Mouse (Mus musculus): Measurements from ENCODE around the gene Ppp1r21.

Ppp1r21 gene

GRCm38 (mm10) chr17:88550981-88551940 lies 21.3 kb downstream of the Ppp1r21 start:
- POLR2A ChIA-PET: interaction anchor here in 2 of 4 experiments (0.7 to 1.3 kb wide), 4 partner anchors 8 to 295 kb away, joined by 3 read pairs; partner anchors contain the start of gene Ppp1r21 (in 1 of the 2)
- CTCF ChIA-PET: interaction anchor here in 1 of 4 experiments (0.5 kb wide), 1 partner anchor 57 kb away, joined by 3 read pairs; no protein-coding TSS in a partner anchor

DNA sequence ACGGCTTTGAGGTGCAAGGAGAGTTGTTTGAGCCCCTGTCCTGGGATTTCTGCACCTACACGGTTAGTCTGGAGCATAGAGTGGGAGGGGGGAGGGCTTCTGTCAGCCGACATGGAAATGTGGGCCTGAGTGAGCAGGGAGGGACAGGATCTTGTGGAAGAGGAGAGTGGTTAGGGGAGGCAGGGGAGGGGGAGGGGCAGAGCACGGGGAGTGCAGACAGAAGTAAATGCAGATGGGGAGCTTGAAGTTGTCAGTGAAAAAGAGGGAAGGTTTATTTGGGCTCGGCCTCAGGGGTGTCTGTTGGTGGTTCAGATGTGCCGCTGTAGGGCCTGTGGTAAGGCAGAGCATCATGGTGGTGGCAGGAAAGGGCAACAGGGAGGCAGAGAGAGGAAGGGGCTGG lies 22.6 kb downstream of the Ppp1r21 start:
- POLR2A ChIA-PET: interaction anchor here in 1 of 4 experiments (0.9 kb wide), 1 partner anchor 22 kb away, joined by 3 read pairs; the partner anchor contains the start of gene Ppp1r21
- CTCF ChIA-PET: interaction anchor here in 1 of 4 experiments (2.3 kb wide), 1 partner anchor 8 kb away, joined by 5 read pairs; no protein-coding TSS in a partner anchor

- CTCF ChIA-PET: interaction anchor here in 1 of 4 experiments (2.3 kb wide), 1 partner anchor 9 kb away, joined by 5 read pairs; no protein-coding TSS in a partner anchor
- POLR2A ChIA-PET: interaction anchor here in 1 of 4 experiments (0.9 kb wide), 1 partner anchor 23 kb away, joined by 3 read pairs; the partner anchor contains the start of gene Ppp1r21
These were observed 23.1 kb downstream of the Ppp1r21 start for GRCm38 (mm10) chr17:88553001-88553449.

- POLR2A ChIA-PET: interaction anchor here in 1 of 4 experiments (0.9 kb wide), 1 partner anchor 23 kb away, joined by 3 read pairs; the partner anchor contains the start of gene Ppp1r21
- CTCF ChIA-PET: interaction anchor here in 1 of 4 experiments (2.3 kb wide), 1 partner anchor 9 kb away, joined by 5 read pairs; no protein-coding TSS in a partner anchor
These were observed 23.7 kb downstream of the Ppp1r21 start for GRCm38 (mm10) chr17:88553473-88554087.

DNA sequence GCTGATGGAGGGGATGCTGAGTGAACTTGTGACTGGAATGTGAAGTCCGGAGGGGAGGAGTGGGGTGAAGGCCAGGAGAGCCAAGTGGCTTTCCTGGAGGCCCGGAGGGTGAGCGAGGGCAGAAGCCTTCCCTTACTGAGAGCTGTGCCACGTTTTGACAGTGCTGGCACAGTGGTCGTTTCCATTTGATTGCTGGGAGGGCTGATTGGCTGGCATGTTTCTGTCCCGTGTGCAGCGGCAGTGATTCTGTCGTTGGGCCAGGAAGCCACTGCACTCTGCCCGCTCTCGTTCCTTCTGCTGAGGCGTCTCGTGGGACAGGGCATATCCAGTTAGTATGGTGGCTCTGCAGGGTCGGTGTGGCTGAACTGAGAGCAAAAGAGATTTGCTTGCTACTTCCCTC lies 26.3 kb downstream of the Ppp1r21 start:
- POLR2A ChIA-PET: interaction anchor here in 3 of 4 experiments (0.7 to 2.7 kb wide), 5 partner anchors 11 to 741 kb away, joined by 3 to 7 read pairs (median 3); partner anchors contain the start of gene Ppp1r21 (in 2 of the 3)
- CTCF ChIA-PET: interaction anchor here in 3 of 4 experiments (0.5 to 1.5 kb wide), 4 partner anchors 10 to 86 kb away, joined by 3 to 9 read pairs (median 3); no protein-coding TSS in a partner anchor

DNA sequence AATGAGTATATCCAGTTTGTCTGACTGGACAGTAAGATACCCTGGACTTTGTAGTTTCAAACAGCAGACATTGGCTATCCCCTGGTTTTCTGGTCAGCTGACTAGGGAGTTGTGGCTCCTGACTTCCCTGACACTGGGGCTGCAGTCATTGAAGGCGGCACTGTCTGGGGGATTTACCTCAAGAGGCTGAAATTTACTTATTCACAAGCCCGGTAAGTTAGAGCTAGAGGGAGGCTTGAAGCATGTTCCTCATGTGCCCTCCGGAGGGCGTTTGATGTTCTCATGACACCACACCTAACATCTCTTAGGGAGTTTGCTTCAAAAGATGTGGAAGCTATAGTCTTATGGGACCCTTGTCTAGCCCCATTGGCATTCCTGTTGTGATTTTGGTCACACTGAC lies 26.8 kb downstream of the Ppp1r21 start:
- ChIA-PET CTCF (interaction anchor here in 3 of 4 experiments (0.5 to 1.5 kb wide), 7 partner anchors 10 to 86 kb away, joined by 3 to 9 read pairs (median 3); partner anchors contain the start of gene Ppp1r21 (in 1 of the 3)), POLR2A (interaction anchor here in 2 of 4 experiments (1.1 to 2.7 kb wide), 4 partner anchors 11 to 300 kb away, joined by 3 to 7 read pairs (median 4); partner anchors contain the start of gene Ppp1r21 (in 2 of the 2))

DNA sequence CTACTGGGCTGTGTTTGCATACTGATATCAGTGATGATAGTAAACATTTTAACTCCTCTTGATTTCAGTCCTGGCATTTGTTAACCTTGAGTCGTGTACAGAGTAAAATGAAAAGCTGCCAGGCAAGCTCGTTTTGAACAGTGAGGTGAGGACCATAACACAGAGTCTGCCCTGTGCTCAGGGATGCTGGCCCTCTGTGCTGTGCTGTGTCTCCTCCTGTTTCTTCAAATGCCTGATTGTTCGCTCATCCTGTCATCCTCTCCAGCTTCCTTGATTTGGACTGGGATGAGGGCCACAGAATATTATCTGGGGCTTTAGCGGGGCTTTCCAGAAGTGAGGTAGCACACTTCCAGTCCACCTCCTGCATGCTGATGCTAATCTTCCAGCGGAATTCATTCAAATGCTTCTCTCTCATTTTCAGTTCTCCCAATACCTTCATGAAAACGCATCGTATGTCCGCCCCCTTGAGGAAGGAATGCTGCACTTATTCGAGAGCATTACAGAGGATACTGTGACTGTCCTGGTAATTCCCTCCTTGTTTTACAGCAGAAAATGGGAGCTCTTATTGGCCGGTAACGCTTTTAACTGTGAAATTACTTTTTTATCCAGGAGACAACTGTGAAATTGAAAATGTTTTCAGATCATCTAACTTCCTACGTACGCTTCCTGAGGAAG lies 28.4 kb downstream of the Ppp1r21 start:
- ChIA-PET POLR2A (interaction anchor here in 3 of 4 experiments (0.5 to 2.7 kb wide), 11 partner anchors 9 to 303 kb away, joined by 3 to 10 read pairs (median 4); partner anchors contain the start of gene Ppp1r21 (in 1 of the 3)), CTCF (interaction anchor here (0.6 to 2.9 kb wide), 31 partner anchors 9 to 368 kb away, joined by 3 to 20 read pairs (median 5); partner anchors contain the start of genes Foxn2 (in 1 of the 4) and Ppp1r21 (in 1 of the 4))

- POLR2A ChIA-PET: interaction anchor here in 2 of 4 experiments (0.6 to 1.5 kb wide), 2 partner anchors 14 to 254 kb away, joined by 3 to 4 read pairs; no protein-coding TSS in a partner anchor
- CTCF ChIA-PET: no interaction called here
These were observed 33.7 kb downstream of the Ppp1r21 start for GRCm38 (mm10) chr17:88563611-88564010.

- ChIA-PET CTCF (interaction anchor here in 3 of 4 experiments (0.6 to 2.4 kb wide), 3 partner anchors 11 to 71 kb away, joined by 3 to 9 read pairs (median 4); no protein-coding TSS in a partner anchor), POLR2A (interaction anchor here in 2 of 4 experiments (0.8 to 1.3 kb wide), 9 partner anchors 11 to 313 kb away, joined by 3 to 4 read pairs (median 3); no protein-coding TSS in a partner anchor)
These were observed 40.1 kb downstream of the Ppp1r21 start for GRCm38 (mm10) chr17:88569807-88570540.

- CTCF ChIA-PET: interaction anchor here in 3 of 4 experiments (0.6 to 2.4 kb wide), 3 partner anchors 12 to 71 kb away, joined by 3 to 9 read pairs (median 4); no protein-coding TSS in a partner anchor
- POLR2A ChIA-PET: interaction anchor here in 2 of 4 experiments (0.8 to 1.3 kb wide), 8 partner anchors 12 to 314 kb away, joined by 3 to 4 read pairs (median 3); no protein-coding TSS in a partner anchor
These were observed 40.9 kb downstream of the Ppp1r21 start for GRCm38 (mm10) chr17:88570784-88571183.

- POLR2A ChIA-PET: interaction anchor here in 2 of 4 experiments (0.6 to 1.1 kb wide), 3 partner anchors 36 to 552 kb away, joined by 3 to 4 read pairs (median 3); no protein-coding TSS in a partner anchor
These were observed 44.9 kb downstream of the Ppp1r21 start for GRCm38 (mm10) chr17:88574811-88575210.

DNA sequence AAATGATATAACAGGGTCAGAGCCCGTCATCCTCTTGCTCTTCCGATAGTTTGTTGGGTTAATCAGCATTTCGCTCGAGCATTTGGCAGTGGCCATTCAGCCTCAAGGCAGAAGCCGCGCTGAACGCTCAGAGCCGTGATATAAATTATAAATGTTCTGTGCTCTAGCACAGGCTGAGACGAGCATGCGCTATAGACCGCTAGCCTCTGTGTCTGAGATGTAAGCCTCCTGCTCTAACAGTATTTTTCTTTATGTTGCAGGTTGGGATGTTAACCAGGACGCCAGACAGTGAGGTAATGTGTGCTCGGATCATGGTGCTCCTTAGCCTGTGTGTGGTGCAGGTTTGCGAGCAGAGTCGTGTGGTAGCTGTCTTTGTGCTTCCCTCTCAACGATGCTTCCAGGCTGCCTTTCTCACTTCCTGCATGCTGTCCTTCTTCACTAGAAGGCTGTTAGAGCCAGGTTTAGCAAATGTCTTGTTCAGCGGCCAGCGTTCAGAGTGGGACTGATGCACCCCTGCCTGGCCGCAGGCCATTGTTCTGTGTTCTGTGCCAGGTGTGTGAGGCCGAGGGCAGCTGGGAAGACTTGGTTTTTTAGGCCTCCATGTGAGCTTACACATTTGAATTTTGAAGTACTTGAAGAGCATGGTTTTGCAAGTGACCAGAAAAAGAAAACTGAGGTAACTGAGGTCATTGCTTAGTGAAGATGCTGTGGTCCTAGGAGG lies 48.8 kb downstream of the Ppp1r21 start:
- CTCF ChIA-PET: no interaction called here
- POLR2A ChIA-PET: no interaction called here

More at GRCm38 (mm10) chr17:88574811-88575210, 44.9 kb downstream of the Ppp1r21 start:
- CTCF ChIA-PET: interaction anchor here in 1 of 4 experiments (0.6 kb wide), 1 partner anchor 674 kb away, joined by 3 read pairs; no protein-coding TSS in a partner anchor

DNA sequence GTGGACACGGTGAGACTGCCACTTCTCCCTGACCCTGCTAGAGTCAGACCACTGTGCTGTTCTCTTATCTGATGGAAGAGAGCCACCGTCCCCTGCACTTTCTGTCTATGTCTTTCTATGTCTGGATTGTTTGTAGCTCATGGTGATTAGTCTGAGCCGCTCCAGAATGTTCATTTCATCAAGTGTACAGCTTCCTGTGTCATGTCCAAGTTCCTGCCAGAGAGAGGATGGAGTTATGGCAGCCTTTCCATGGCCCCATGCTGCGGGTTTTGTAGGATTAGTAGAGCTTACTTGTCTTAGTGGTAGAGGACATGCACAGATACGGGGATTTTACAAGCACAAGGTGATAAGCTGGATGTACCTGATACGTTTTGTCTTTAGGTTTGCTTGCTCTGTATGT lies 50.6 kb downstream of the Ppp1r21 start:
- POLR2A ChIA-PET: interaction anchor here in 2 of 4 experiments (0.6 to 0.8 kb wide), 3 partner anchors 9 to 990 kb away, joined by 3 read pairs; no protein-coding TSS in a partner anchor
- CTCF ChIA-PET: no interaction called here

DNA sequence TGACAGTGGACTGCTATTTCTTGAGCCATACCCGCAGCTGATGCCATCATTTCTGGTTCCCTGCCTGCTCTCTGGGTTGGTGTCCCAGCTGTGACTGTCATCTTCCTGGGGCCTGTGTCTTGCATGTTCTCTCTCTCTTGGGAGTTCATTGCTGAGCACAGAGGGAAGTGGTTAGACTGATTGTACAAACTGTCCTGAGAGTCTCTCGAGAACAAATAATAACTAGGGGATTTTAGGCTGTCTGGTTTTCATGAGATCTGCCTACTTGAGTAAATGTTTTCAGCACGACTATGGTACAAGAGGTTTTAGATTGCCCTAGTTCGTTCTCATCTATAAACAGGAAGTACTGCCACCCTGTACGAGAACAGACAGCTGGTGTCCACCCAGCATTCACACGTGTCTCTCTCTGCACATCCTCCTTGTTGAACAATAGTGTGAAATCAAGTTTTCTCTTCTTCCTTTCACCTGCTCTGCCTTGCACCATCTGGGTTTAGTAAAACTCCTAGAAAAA lies 51.6 kb downstream of the Ppp1r21 start:
- CTCF ChIA-PET: interaction anchor here in 1 of 4 experiments (0.5 to 0.6 kb wide), 2 partner anchors 10 to 706 kb away, joined by 4 to 6 read pairs; no protein-coding TSS in a partner anchor
- POLR2A ChIA-PET: no interaction called here

DNA sequence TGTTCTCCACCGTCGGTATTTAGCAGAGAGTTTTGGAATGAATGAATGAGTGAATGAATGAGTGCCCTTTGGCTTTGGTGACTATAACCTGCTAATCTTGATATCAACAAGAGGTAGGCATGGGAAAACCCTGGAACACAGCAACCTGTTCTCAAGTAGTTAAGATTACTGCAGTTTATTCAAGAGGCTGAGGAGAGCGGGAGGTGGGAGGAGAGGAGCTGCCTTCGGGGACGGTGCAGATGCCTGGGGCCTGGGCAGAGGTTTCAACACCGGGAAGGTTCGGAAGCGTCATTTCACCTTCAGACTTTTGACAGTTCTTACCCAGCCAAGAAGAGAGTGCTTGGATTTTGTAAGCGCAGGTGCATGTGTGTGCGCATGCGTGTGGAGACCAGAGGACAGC lies 53.1 kb downstream of the Ppp1r21 start:
- POLR2A ChIA-PET: no interaction called here

GRCm38 (mm10) chr17:88583411-88583810 lies 53.5 kb downstream of the Ppp1r21 start:
- POLR2A ChIA-PET: no interaction called here
- CTCF ChIA-PET: interaction anchor here in 1 of 4 experiments (1.0 to 1.1 kb wide), 2 partner anchors 26 to 57 kb away, joined by 3 to 4 read pairs; no protein-coding TSS in a partner anchor

More for the DNA sequence above, 53.1 kb downstream of the Ppp1r21 start:
- CTCF ChIA-PET: interaction anchor here in 1 of 4 experiments (1.0 kb wide), 1 partner anchor 58 kb away, joined by 4 read pairs; no protein-coding TSS in a partner anchor

Measured in embryonic stem cell, embryonic (primary cell).